Mouse (Mus musculus) ES-E14 (cell line): ENCODE measurements around the gene Myf6.

ENCODE experiments used
- CHD2 ChIP-seq: IDR thresholded peaks from 2 replicates; pipeline ENCODE4 v1.6.1; 2014; ENCODE audit warnings: mild to moderate bottlenecking, low read depth, low read length, inconsistent platforms
- HCFC1 ChIP-seq: IDR thresholded peaks from 2 replicates; pipeline ENCODE4 v1.6.1; 2012; ENCODE audit warnings: low read length, inconsistent platforms, borderline replicate concordance; ENCODE audit not compliant: insufficient read depth
- MAFK ChIP-seq: IDR thresholded peaks from 2 replicates; pipeline ENCODE4 v1.6.1; 2014; ENCODE audit warnings: mild to moderate bottlenecking, low read depth, low read length, inconsistent platforms; ENCODE audit not compliant: insufficient read depth
- ZC3H11A ChIP-seq: IDR thresholded peaks from 2 replicates; pipeline ENCODE4 v1.6.1; 2012; ENCODE audit warnings: low read depth, mild to moderate bottlenecking, inconsistent platforms, low read length, borderline replicate concordance
- ZNF384 ChIP-seq: IDR thresholded peaks from 2 replicates; pipeline ENCODE4 v1.6.1; 2012; ENCODE audit warnings: low read depth, low read length, inconsistent platforms

DNA sequence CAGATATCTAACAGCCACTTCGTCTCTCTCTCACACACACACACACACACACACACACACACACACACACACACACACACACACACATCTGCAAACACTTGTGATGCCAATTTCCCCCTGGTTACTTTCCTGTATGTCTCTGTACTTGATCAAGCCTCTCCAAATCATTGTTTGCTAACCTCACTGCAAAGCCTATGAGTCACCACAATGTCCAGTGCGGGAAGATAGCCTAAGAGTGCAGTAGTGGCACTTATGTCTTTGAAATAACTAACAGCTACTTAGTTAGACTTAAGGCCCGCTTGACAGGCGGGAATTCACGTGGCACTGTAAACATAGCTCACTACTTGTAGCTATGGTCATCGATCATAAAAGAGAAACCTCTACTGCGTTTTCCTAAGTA lies 26.7 kb downstream of the Myf6 start:
- TF ChIP-seq MAFK (no peak), ZC3H11A (no peak), HCFC1 (no peak), ZNF384 (no peak), CHD2 (no peak)
